Mouse (Mus musculus): Measurements from ENCODE around the gene Dnajc14. TPM values are rescaled to one million over a fixed set of nuclear protein-coding genes. Genes with fewer than 3 reads are reported as not detected.
"Not testable (repeated sequence)": the region's sequence is repeated elsewhere in the genome, so short reads cannot be mapped to it uniquely, and the experiment has no call there.

Dnajc14 gene
- polyA plus RNA-seq, 1 experiment from 2014 or later, result 40.3 TPM

DNA sequence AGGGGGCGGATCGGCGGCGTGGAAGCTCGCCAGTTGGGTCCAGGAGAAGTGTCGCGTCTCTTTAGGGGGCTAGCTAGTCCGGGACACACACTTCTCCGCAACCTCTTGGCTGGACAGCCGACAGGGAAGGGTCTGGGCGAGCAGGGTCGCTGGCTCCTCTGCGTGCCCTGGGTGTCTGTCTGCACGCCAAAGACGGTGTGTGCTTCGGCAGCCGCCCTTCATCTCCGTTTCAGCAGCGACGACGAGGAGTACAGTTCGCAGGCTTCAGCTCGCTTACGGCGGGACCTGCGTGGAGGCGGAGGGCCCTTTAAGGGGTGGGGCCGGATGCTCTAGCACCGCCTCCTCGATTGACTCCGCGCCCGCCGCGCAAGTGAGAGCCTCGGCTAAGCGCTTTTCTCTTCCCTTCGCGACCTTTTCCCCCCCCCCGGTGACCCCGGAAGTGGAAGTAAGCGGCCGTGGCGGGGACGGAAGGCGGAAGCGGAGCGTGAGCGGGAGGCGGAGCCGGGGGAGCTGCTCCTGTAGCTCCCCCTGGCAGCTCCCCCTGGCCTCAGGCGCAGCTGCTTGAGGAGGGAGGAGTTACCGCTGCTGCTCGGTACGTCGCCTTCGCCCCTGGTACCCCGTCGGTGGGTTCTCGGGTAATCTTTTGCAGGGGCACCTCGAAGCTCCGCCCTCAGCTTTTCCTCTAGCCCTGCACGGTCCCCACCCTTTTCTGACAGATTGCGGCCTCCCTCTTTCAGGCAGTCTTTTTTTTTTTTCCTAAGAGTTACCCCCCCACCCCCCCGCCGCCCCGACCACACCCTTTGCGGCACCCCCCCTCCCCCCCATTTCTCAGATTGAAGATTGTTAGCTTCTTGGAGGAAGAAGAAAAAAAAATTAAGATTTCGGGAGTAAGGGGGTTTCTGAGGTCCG, 1.5 kb downstream of the Dnajc14 start:
- peaks cover 46% of the 10 kb centered on the region for H3K4me1 ChIP-seq (ENCODE audit: control insufficient read depth, insufficient read depth, low read length)
- peak overlapping the region; percentile 76 for H3K4me2 ChIP-seq (ENCODE audit: low read depth, low read length)
- H3K4me3 ChIP-seq (ENCODE audit: low read length), result peak overlapping the region; percentile 87
- H3K27me3 ChIP-seq (ENCODE audit: control insufficient read depth, insufficient read depth, low read length), result no peaks in the 10 kb centered on the region
- no peaks in the 10 kb centered on the region for H3K9me3 ChIP-seq (replicated peaks; ENCODE audit: control insufficient read depth, low read length)
- H3K36me3 ChIP-seq (ENCODE audit: control insufficient read depth, insufficient read depth), result peaks cover 8% of the 10 kb centered on the region
- ATAC-seq (replicated peaks; ENCODE audit: extremely low read depth, insufficient read depth, low FRiP score), result peak; percentile 92
- WGBS, result under 1% methylated on average over 70 of the region's 70 CpGs
- peak overlapping the region; percentile 94 for H3K9ac ChIP-seq (ENCODE audit: low read length)
- H3K27ac ChIP-seq (ENCODE audit: low read length), result peak overlapping the region; percentile 99

DNA sequence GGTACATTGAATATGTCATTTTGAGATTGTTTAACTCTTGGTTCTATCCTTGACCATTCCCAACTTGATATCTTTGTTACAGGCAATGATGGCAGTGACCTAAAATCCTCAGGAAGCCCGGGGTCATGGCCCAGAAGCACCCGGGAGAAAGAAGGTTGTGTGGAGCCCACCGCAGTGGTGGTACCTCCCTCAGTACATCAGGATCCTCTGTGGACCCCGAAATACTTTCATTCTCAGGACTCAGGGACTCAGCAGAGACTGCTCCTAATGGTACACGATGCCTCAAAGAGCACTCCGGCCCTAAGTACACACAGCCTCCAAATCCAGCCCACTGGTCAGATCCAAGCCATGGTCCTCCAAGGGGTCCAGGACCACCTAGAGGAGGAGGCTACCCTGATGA, 2.2 kb downstream of the Dnajc14 start:
- peak overlapping the region; percentile 87 for H3K4me3 ChIP-seq (ENCODE audit: low read length)
- no peak for ATAC-seq (replicated peaks; ENCODE audit: extremely low read depth, insufficient read depth, low FRiP score)
- peak overlapping the region; percentile 70 for H3K9ac ChIP-seq (ENCODE audit: low read length)
- no peak overlapping the region for H3K27ac ChIP-seq (ENCODE audit: low read length)
- H3K9me3 ChIP-seq (replicated peaks; ENCODE audit: control insufficient read depth, low read length), result no peaks in the 10 kb centered on the region
- peaks cover 46% of the 10 kb centered on the region for H3K4me1 ChIP-seq (ENCODE audit: control insufficient read depth, insufficient read depth, low read length)
- peak overlapping the region; percentile 76 for H3K4me2 ChIP-seq (ENCODE audit: low read depth, low read length)
- no peaks in the 10 kb centered on the region for H3K27me3 ChIP-seq (ENCODE audit: control insufficient read depth, insufficient read depth, low read length)
- H3K36me3 ChIP-seq (ENCODE audit: control insufficient read depth, insufficient read depth), result peaks cover 9% of the 10 kb centered on the region
- 53% methylated on average over 6 of the region's 6 CpGs for WGBS

DNA sequence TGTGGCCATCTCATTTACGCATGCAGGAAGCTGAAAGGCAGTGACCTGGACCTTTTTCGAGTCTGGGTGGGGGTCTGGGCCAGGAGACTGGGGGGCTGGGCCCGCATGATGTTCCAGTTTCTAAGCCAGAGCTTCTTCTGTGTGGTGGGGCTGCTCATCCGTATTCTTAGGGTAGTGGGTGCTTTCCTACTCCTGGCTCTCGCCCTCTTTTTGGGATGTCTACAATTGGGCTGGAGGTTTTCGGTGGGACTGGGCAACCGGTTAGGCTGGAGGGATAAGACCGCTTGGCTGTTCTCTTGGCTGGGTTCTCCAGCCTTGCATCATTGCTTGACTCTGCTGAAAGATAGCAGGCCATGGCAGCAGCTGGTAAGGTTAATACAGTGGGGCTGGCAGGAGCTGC, 3.2 kb downstream of the Dnajc14 start:
- peak overlapping the region; percentile 76 for H3K4me2 ChIP-seq (ENCODE audit: low read depth, low read length)
- H3K27ac ChIP-seq (ENCODE audit: low read length), result peak overlapping the region; percentile 12; the same call in 1 of the 2 replicates
- 86% methylated on average over 8 of the region's 8 CpGs for whole genome bisulfite sequencing
- H3K27me3 ChIP-seq (ENCODE audit: control insufficient read depth, insufficient read depth, low read length), result no peaks in the 10 kb centered on the region
- H3K9me3 ChIP-seq (replicated peaks; ENCODE audit: control insufficient read depth, low read length), result no peaks in the 10 kb centered on the region
- H3K4me3 ChIP-seq (ENCODE audit: low read length), result peak overlapping the region; percentile 87
- H3K9ac ChIP-seq (ENCODE audit: low read length), result peak overlapping the region; percentile 70
- ATAC-seq (replicated peaks; ENCODE audit: extremely low read depth, insufficient read depth, low FRiP score), result no peak
- peaks cover 46% of the 10 kb centered on the region for H3K4me1 ChIP-seq (ENCODE audit: control insufficient read depth, insufficient read depth, low read length)
- peaks cover 9% of the 10 kb centered on the region for H3K36me3 ChIP-seq (ENCODE audit: control insufficient read depth, insufficient read depth)

DNA sequence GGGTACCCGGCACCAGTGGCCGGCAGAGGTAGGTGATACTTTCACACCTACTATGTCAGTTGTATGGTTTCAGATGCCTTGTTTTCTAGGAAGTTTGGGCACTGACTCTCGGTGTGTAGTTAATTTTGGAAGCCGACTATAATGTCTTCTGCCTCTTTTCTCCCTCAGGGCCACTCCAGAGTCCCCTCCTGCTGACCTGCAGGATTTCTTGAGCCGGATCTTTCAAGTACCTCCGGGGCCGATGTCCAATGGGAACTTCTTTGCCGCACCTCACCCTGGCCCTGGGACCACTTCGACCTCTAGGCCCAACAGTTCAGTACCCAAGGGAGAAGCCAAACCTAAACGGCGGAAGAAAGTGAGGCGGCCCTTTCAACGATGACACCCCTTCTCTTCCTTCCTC, 13.2 kb downstream of the Dnajc14 start, which contains the start of gene Sarnp:
Gene Sarnp (plus strand): TSS at position 301 of the 400 bp plus-strand sequence.
- Histone ChIP-seq H3K4me3 (ENCODE audit: low read length) (no peak within 1 kb of the TSS), H3K27ac (ENCODE audit: low read length) (no peak within 1 kb of the TSS), H3K36me3 (ENCODE audit: control insufficient read depth, insufficient read depth) (peaks cover 48% of the 10 kb centered on the region), H3K9me3 (replicated peaks; ENCODE audit: control insufficient read depth, low read length) (no peaks in the 10 kb centered on the region), H3K4me1 (ENCODE audit: control insufficient read depth, insufficient read depth, low read length) (peaks cover 8% of the 10 kb centered on the region), H3K4me2 (ENCODE audit: low read depth, low read length) (no peak within 1 kb of the TSS), H3K9ac (ENCODE audit: low read length) (no peak within 1 kb of the TSS), H3K27me3 (ENCODE audit: control insufficient read depth, insufficient read depth, low read length) (no peaks in the 10 kb centered on the region)
- WGBS, result 87% methylated on average over 13 of the region's 13 CpGs
- no peak for ATAC-seq (replicated peaks; ENCODE audit: extremely low read depth, insufficient read depth, low FRiP score)

DNA sequence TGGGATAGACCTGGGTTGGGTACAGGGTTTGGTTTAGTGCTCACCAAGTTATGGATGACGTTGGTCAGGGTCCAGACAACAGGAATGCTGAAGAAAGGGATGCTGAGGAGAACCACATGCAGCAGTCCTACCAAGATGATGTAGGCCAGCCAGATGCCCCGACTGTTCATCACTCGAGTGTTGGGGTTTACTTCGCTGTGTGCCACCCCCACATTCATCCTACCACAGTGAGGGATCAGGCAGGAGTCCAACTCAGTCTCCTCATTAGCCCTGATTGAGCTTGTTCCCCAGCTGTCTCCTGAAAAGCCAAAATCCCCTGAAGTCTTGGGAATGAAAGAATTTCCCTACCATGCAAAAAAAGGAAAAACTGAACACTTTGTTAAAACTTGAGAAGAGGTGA, 16.4 kb downstream of the Dnajc14 start:
- no peak overlapping the region for H3K27ac ChIP-seq (ENCODE audit: low read length)
- no peak overlapping the region for H3K4me3 ChIP-seq (ENCODE audit: low read length)
- no peaks in the 10 kb centered on the region for H3K9me3 ChIP-seq (replicated peaks; ENCODE audit: control insufficient read depth, low read length)
- H3K4me2 ChIP-seq (ENCODE audit: low read depth, low read length), result no peak overlapping the region
- peaks cover 14% of the 10 kb centered on the region for H3K4me1 ChIP-seq (ENCODE audit: control insufficient read depth, insufficient read depth, low read length)
- WGBS, result 88% methylated on average over 4 of the region's 4 CpGs
- peaks cover 43% of the 10 kb centered on the region for H3K36me3 ChIP-seq (ENCODE audit: control insufficient read depth, insufficient read depth)
- no peak overlapping the region for H3K9ac ChIP-seq (ENCODE audit: low read length)
- no peaks in the 10 kb centered on the region for H3K27me3 ChIP-seq (ENCODE audit: control insufficient read depth, insufficient read depth, low read length)
- no peak for ATAC-seq (replicated peaks; ENCODE audit: extremely low read depth, insufficient read depth, low FRiP score)

DNA sequence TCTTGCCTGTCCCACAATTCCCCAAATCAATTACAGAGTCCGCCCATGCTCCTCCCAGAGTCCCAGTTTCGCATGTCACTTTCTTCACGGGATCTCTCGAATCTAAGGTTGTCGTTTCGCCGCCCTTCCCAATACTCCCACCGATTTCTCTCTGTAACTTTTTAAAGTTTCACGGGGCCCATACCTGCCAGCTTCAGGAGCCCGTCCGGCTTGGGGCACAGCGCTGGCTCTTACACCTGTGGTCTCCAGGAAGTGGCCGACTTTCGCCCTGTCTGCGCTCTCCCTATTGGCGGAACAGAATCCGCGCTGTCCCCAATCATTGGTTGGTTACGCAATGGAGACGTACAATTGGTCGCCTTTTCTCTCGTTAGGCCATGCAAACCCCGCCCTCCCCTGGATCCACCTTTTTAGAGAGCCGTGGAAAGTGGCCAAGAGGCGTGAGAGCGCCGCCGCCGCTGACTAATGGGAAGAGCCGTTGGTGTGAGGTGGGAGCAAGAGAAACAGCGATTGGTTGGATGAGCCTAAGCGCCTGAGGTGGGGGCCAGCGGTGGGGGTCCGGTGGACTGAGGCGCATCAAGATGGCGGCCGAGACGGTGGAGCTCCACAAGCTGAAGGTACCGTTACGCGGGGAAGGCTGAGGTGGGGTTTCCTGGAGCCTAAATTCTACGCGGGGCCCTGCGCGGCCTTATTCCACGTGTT, 17.6 kb downstream of the Dnajc14 start, which contains the start of gene Ormdl2:
Gene Ormdl2 (minus strand): TSS at position 288 of the 699 bp plus-strand sequence.
- ATAC-seq (replicated peaks; ENCODE audit: extremely low read depth, insufficient read depth, low FRiP score), result peak; percentile 100
- Histone ChIP-seq H3K4me1 (ENCODE audit: control insufficient read depth, insufficient read depth, low read length) (peaks cover 14% of the 10 kb centered on the region), H3K9ac (ENCODE audit: low read length) (peak within 1 kb of the TSS; percentile 83), H3K9me3 (replicated peaks; ENCODE audit: control insufficient read depth, low read length) (no peaks in the 10 kb centered on the region), H3K4me3 (ENCODE audit: low read length) (peak within 1 kb of the TSS; percentile 73), H3K36me3 (ENCODE audit: control insufficient read depth, insufficient read depth) (peaks cover 33% of the 10 kb centered on the region), H3K4me2 (ENCODE audit: low read depth, low read length) (peak within 1 kb of the TSS; percentile 83), H3K27ac (ENCODE audit: low read length) (peak within 1 kb of the TSS; percentile 46), H3K27me3 (ENCODE audit: control insufficient read depth, insufficient read depth, low read length) (no peaks in the 10 kb centered on the region)
- under 1% methylated on average over 46 of the region's 46 CpGs for WGBS

DNA sequence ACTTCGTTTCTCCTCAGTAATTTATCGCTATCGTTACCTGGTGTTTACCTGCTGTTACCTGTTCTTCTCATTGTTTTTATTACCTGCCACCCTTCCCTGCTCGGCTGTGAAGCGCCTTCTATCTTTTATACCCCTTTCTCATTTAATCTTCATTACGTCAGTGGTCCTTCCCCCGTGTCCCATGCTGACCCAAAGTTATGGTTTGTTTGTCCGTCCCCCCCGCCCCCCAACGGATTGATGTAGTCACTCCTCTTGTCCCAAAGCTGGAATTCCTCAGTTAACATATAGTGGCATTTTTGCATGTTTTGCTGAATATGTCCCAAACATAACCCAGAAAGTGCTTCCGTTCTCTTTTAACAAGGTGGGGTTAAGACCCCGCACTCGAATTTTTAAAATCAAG, 18.3 kb downstream of the Dnajc14 start:
- Histone ChIP-seq H3K4me3 (ENCODE audit: low read length) (peak overlapping the region; percentile 73), H3K9me3 (replicated peaks; ENCODE audit: control insufficient read depth, low read length) (no peaks in the 10 kb centered on the region), H3K27ac (ENCODE audit: low read length) (peak overlapping the region; percentile 46), H3K4me2 (ENCODE audit: low read depth, low read length) (peak overlapping the region; percentile 83), H3K9ac (ENCODE audit: low read length) (peak overlapping the region; percentile 83), H3K27me3 (ENCODE audit: control insufficient read depth, insufficient read depth, low read length) (no peaks in the 10 kb centered on the region), H3K4me1 (ENCODE audit: control insufficient read depth, insufficient read depth, low read length) (peaks cover 14% of the 10 kb centered on the region), H3K36me3 (ENCODE audit: control insufficient read depth, insufficient read depth) (peaks cover 28% of the 10 kb centered on the region)
- ATAC-seq (replicated peaks; ENCODE audit: extremely low read depth, insufficient read depth, low FRiP score), result no peak
- 2% methylated on average over 13 of the region's 13 CpGs for WGBS

DNA sequence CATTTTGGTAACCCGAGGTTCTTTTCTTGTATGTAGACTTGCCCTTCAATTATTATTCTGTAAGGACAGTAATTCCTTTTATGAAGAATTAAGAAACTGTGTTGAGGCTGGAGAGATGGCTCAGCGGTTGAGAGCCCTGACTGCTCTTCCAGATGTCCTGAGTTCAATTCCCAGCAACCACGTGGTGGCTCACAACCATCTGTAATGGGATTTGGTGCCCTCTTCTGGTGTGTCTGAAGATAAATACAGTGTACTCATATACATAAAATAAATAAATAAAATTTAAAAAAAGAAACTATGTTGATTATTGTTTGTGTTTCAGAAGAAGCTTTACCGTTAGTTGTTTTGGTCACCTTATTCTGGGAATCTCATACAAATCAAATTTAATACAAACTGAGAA, 19.2 kb downstream of the Dnajc14 start:
- WGBS, result 70% methylated on average over 4 of the region's 4 CpGs
- H3K4me1 ChIP-seq (ENCODE audit: control insufficient read depth, insufficient read depth, low read length), result peaks cover 14% of the 10 kb centered on the region
- H3K36me3 ChIP-seq (ENCODE audit: control insufficient read depth, insufficient read depth), result peaks cover 19% of the 10 kb centered on the region
- not testable (repeated sequence) for ATAC-seq (replicated peaks; ENCODE audit: extremely low read depth, insufficient read depth, low FRiP score); H3K4me3 ChIP-seq (ENCODE audit: low read length); H3K27ac ChIP-seq (ENCODE audit: low read length); H3K9me3 ChIP-seq (replicated peaks; ENCODE audit: control insufficient read depth, low read length); H3K27me3 ChIP-seq (ENCODE audit: control insufficient read depth, insufficient read depth, low read length); H3K9ac ChIP-seq (ENCODE audit: low read length)
- peak overlapping the region; percentile 83 for H3K4me2 ChIP-seq (ENCODE audit: low read depth, low read length)

DNA sequence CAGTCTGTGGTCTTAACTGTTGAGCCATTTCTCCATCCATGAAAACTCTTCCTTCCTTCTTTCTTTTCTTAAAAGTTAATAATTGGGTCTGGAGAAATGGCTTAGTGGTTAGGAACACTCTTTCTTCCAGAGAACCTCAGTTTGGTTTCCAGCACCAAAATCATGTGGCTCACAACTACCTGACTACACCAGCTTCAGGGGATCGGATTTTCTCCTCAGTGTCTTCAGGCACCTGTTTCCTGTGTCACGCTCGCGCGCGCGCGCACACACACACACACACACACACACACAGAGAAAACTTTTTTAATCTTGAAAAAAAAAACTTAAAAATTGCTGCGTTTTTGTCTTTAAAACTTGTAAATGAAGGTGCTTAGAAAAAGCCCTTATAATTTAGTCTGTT, 20.0 kb downstream of the Dnajc14 start:
- Histone ChIP-seq H3K27ac (ENCODE audit: low read length) (no peak overlapping the region), H3K4me3 (ENCODE audit: low read length) (no peak overlapping the region)
- 94% methylated on average over 9 of the region's 9 CpGs for WGBS

More for the DNA sequence above, 20.0 kb downstream of the Dnajc14 start:
- no peaks in the 10 kb centered on the region for H3K27me3 ChIP-seq (ENCODE audit: control insufficient read depth, insufficient read depth, low read length)
- no peaks in the 10 kb centered on the region for H3K9me3 ChIP-seq (replicated peaks; ENCODE audit: control insufficient read depth, low read length)
- peaks cover 15% of the 10 kb centered on the region; the same call in 1 of the 2 replicates for H3K36me3 ChIP-seq (ENCODE audit: control insufficient read depth, insufficient read depth)
- H3K4me1 ChIP-seq (ENCODE audit: control insufficient read depth, insufficient read depth, low read length), result peaks cover 14% of the 10 kb centered on the region
- no peak overlapping the region for H3K4me2 ChIP-seq (ENCODE audit: low read depth, low read length)
- no peak overlapping the region for H3K9ac ChIP-seq (ENCODE audit: low read length)
- no peak for ATAC-seq (replicated peaks; ENCODE audit: extremely low read depth, insufficient read depth, low FRiP score)

Measured in heart, embryonic 16.5 days (tissue).